Mouse (Mus musculus) CD4-positive helper T cell, adult 2 months (primary cell): ENCODE measurements around the gene Rasgrp3.
"Not testable (repeated sequence)": the region's sequence is repeated elsewhere in the genome, so short reads cannot be mapped to it uniquely, and the experiment has no call there.

ENCODE experiments used
- DNase-seq: peaks from one replicate; pipeline ENCODE4 v3.0.0-alpha.2; 2012; ENCODE audit warnings: low read depth, missing footprints, low spot score

Gene Rasgrp3

DNA sequence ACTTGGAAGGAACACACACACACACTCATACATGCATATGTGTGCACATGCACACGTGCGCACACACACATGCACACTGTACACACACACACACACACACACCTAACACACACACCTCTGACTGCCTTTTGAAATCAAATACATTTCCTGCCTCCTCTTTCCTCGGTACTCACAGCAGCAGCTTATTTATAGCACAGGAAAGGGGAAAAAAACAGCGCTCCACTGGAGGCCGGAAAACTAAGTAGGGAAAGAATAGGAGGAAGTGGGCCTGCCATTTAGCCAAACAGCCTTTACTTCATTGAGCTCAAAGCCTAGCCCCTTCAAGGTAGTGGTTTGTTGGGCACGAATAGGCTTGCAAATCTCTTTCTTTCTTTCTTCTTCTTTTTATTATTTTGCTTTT lies at the start of gene Rasgrp3:
Rasgrp3 (plus strand) TSS at position 298 of the 400 bp plus-strand sequence.
- no peak for DNase-seq

- no peak for DNase-seq
Measured at GRCm38 (mm10) chr17:75388402-75388801, 47.3 kb upstream of the Rasgrp3 start.

DNA sequence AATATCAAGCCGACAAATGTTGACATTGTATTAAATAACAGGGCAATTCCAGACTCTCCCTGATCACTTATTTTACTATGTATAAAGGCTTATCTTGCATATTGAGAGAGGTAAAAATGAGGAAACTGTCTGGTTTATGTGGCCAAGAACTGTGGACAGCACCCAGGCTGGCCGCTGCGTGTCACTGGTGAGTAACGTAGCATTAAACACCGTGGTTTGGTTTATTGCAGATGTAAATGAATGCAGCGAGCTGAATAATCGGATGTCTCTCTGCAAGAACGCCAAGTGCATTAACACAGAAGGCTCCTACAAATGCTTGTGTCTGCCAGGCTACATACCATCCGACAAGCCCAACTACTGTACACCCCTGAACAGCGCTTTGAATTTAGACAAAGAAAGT lies 45.6 kb upstream of the Rasgrp3 start:
- DNase-seq, result no peak

- DNase-seq, result no peak
Measured at GRCm38 (mm10) chr17:75391429-75392192, 44.1 kb upstream of the Rasgrp3 start.

- no peak for DNase-seq
Measured at GRCm38 (mm10) chr17:75406405-75406804, 29.3 kb upstream of the Rasgrp3 start.

GRCm38 (mm10) chr17:75416861-75417260 lies 18.8 kb upstream of the Rasgrp3 start:
- no peak for DNase-seq

- DNase-seq, result no peak
Measured at GRCm38 (mm10) chr17:75434152-75434551, 1.5 kb upstream of the Rasgrp3 start.

- DNase-seq, result no peak
Measured at GRCm38 (mm10) chr17:75434871-75435270, 825 bp upstream of the Rasgrp3 start.

- no peak for DNase-seq
Measured at GRCm38 (mm10) chr17:75436095-75436494, 399 bp downstream of the Rasgrp3 start.

GRCm38 (mm10) chr17:75436819-75437218 lies 1.1 kb downstream of the Rasgrp3 start:
- DNase-seq, result no peak

DNA sequence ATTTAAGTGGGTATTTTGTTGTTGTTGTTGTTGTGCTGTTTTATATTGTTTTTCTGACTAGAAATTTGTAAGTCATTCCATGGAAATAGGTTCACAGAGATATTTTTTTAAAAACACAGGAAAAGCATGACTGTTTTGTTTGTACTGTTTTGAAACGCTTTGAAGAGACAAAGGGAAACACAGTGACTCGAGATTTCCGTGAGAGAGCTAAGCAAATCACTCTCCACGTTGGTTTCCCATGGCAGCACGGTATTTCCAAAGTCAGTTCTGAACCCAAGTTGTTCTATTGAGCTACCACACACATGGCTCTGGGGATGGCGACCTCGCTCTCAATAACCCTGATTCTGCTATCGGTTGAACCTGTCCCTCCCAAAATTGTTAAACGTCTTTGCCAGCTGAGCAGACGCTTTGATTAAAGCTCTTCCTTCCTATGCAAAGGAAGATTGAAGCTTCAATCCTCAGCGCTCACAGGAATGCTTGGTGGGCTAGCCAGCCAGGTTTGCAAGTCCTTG lies 1.6 kb downstream of the Rasgrp3 start:
- no peak for DNase-seq

DNA sequence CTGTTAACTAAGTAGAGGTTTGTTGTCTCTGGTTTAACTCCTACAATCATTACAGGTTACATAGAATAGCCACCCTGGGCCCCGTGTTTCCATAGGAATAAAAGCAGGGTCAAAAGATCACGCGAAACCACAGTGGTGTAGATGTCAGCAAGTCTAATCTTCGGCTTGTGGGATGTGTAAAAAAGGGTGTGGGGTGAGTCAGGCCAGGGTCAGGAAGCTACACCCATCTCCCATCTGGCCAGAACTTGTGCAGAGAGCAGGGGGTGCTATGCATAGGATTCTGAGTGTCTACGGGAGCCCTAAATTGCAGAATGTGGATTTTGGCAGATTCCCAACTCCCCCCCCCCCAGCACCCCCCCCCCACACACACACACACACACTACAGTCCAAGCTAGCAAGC lies 2.5 kb downstream of the Rasgrp3 start:
- DNase-seq, result no peak

DNA sequence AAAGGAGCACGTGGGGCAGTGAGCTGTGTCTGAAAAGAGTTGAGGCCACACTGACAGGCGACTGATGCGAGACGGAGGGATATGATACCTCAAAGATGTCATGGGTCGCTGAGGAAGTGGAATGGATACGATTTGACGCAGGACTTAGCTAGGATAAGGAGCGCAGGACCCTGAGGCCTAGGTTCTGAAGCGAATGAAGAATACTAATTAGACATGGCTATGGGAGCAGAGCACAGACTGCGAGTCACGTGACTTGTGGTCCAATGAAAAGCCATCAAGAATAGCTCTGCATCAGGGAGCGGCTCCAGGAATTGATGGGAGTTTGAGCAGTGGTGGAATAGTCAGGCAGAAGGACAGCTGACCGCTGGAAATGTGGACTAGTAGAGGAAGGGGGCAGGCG lies 3.4 kb downstream of the Rasgrp3 start:
- no peak for DNase-seq

DNA sequence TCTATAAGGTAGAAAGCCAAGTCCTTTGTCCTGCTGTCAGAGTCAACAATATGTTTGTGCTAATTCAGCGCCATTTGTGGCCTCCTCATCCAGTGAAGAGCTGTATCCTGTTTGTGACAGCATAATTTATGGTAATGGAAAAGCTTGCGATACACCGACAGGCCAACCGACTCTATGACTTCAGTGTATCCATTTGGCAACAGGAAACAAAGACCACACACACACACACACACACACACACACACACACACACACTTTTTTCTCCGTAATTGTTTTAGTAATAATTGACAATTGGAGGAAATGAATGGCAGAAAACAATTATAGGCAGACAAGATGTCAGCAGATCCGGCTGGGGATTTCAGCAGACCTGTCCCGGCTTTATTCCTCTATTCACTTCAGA lies 4.9 kb downstream of the Rasgrp3 start:
- no peak for DNase-seq

DNA sequence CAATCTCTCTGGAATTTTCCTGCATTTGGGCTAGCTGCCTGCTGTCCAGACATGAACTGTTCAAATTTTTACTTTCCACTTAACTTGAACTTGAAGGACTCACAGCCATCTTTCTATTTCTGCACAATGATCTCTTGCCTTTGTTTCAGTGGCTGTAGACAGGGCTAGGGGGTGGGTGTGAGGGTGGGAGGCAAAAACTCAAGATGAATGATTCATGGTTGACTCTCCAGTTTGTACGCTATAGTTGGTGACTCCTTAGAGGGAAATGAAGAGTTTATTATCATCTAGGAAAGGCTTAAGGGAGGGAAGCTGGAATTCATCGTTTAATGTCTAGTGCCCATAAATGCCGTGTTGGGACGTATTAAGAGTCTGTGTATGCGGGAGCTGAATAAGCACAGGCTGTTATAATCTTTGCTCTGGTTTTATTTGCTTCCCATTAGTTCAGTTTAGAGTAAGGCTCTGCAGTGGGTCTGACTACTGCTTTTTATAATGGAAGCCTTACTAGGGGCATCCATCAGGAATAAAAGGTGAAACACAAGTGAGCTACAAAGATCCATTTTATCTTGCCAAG lies 5.6 kb downstream of the Rasgrp3 start:
- no peak for DNase-seq

DNA sequence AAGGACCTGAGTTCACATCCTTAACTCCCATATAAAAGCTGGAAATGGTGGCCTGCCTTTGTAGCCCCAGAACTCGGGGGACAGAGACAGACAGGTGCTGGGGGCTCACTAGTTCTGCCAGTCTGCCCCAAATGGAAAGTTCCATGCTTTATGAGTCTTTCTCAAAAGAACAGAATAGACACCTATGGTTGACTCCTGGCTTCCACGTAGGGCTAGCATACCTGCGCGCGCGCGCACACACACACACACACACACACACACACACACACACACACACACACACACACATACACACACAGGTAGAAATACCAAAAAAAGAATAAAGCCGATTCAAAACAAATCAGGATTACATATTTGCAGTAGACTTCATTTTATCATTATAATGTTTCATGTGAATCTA lies 6.7 kb downstream of the Rasgrp3 start:
- no peak for DNase-seq

- DNase-seq, result no peak
Measured at GRCm38 (mm10) chr17:75443064-75443621, 7.4 kb downstream of the Rasgrp3 start.

DNA sequence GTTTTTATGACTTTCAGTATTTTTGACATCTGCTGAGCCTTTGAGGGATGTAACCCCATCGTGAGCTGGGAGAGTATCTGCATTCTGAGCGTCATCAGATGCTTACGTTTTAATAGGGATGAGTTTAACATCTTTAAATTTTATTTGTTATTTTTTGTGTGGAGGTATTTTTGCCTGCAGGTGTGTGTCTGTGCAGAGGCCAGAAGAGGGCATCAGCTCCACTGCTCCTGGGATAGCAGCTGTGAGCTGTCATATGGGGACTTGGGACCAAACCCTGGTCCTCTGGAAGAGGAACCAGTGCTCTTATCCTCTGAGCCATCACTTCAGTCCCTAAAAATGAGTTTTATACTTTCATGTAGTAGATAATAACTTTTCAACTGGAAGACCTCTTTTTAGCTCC lies 12.6 kb downstream of the Rasgrp3 start:
- no peak for DNase-seq

GRCm38 (mm10) chr17:75449022-75449421 lies 13.3 kb downstream of the Rasgrp3 start:
- no peak for DNase-seq

- no peak for DNase-seq
Measured at GRCm38 (mm10) chr17:75452313-75452712, 16.6 kb downstream of the Rasgrp3 start.

DNA sequence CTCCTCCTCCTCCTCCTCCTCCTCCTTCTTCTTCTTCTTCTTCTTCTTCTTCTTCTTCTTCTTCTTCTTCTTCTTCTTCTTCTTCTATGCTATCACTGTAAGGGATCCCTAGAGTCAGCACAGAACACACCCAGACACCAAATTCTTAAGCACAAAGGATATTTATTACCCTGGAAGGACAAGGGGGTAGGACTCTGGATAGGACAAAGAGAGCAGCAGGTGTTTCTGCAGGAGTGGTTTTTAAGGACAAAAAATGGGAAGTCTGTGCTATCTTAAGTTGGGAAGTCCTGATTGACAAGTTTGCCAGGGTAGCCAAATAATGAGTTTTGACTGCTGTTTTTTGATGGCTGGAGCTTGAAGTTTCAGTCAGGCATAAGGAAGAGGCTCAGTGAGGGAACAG lies 17.9 kb downstream of the Rasgrp3 start:
- no peak for DNase-seq

DNA sequence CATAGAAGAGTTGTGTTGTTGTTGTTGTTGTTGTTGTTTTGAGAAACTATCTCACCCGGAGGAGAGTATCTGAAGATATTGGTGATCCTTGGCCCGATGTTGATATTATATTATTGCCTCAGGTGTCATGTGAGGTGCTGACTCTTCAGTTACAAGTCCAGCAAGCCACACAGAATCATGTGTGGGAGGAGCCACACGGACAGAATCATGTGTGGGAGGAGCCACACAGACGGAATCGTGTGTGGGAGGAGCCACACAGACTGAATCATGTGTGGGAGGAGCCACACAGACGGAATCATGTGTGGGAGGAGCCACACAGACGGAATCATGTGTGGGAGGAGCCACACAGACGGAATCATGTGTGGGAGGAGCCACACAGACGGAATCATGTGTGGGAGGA lies 20.4 kb downstream of the Rasgrp3 start:
- DNase-seq, result not testable (repeated sequence)

- DNase-seq, result no peak
Measured at GRCm38 (mm10) chr17:75460621-75461020, 24.9 kb downstream of the Rasgrp3 start.
